Mouse (Mus musculus) embryonic facial prominence, embryonic 13.5 days (tissue): ENCODE data around the gene Brk1. TPM values are rescaled to one million over a fixed set of nuclear protein-coding genes. Genes with fewer than 3 reads are reported as not detected.

ENCODE experiments used
- ATAC-seq: fragments of 200-750 bp; cut with Nextera tagmentation; 2 replicates; pipeline ENCODE4 v1.8.0; 2017; ENCODE audit warnings: low read depth; ENCODE audit not compliant: insufficient number of reproducible peaks, insufficient read depth, low FRiP score, low TSS enrichment
- H3K27ac ChIP-seq: fragments of 300-500 bp; sonication (generic); 2 replicates; pipeline ENCODE4 v1.5.1; 2015; ENCODE audit warnings: moderate library complexity, mild to moderate bottlenecking, inconsistent platforms
- H3K27me3 ChIP-seq: fragments of 300-500 bp; sonication (generic); 2 replicates; pipeline ENCODE4 v1.6.1; 2015; ENCODE audit warnings: mild to moderate bottlenecking, inconsistent platforms
- H3K36me3 ChIP-seq: fragments of 300-500 bp; sonication (generic); 2 replicates; pipeline ENCODE4 v1.6.1; 2015; ENCODE audit warnings: mild to moderate bottlenecking, inconsistent platforms
- H3K4me1 ChIP-seq: fragments of 300-500 bp; sonication (generic); 2 replicates; pipeline ENCODE4 v1.6.1; 2015; ENCODE audit warnings: inconsistent platforms
- H3K4me2 ChIP-seq: fragments of 300-500 bp; sonication (generic); 2 replicates; pipeline ENCODE4 v1.6.1; 2015; ENCODE audit warnings: moderate library complexity, mild to moderate bottlenecking, inconsistent platforms
- H3K4me3 ChIP-seq: fragments of 300-500 bp; sonication (generic); 2 replicates; pipeline ENCODE4 v1.5.1; 2015; ENCODE audit warnings: mild to moderate bottlenecking, inconsistent platforms
- H3K9ac ChIP-seq: fragments of 300-500 bp; sonication (generic); 2 replicates; pipeline ENCODE4 v1.6.1; 2015; ENCODE audit warnings: mild to moderate bottlenecking, inconsistent platforms
- H3K9me3 ChIP-seq: fragments of 300-500 bp; sonication (generic); 2 replicates; pipeline ENCODE4 v1.6.1; 2016; ENCODE audit warnings: inconsistent platforms
- WGBS: fragments of 180-500 bp; shearing (Covaris S2); methylation state at CpG from one replicate; pipeline ENCODE4 v1.1.7; 2015; ENCODE audit warnings: mixed read lengths; 5-methylcytosine and 5-hydroxymethylcytosine counted together
- polyA plus RNA-seq: library from polyadenylated mRNA; unstranded; fragments of >200 nt; fragmentation: Nextera tagmentation; extraction: Ambion mirVana; gene quantifications from 2 replicates; pipeline ENCODE4 v1.2.1, GENCODE M21; 2015

The Brk1 gene
- 233 and 240 TPM in 2 replicates for polyA plus RNA-seq

- ATAC-seq = peak; percentile 90
- Histone ChIP-seq H3K4me1 (peaks cover 14% of the 10 kb centered on the region), H3K27me3 (no peaks in the 10 kb centered on the region), H3K4me3 (peak within 1 kb of the TSS; percentile 92), H3K27ac (peak within 1 kb of the TSS; percentile 78), H3K9ac (peak within 1 kb of the TSS; percentile 95), H3K4me2 (peak within 1 kb of the TSS; percentile 67), H3K9me3 (no peaks in the 10 kb centered on the region), H3K36me3 (peaks cover 3% of the 10 kb centered on the region; the same call in 1 of the 2 replicates)
- under 1% methylated on average over 64 of the region's 65 CpGs for WGBS
Measured at GRCm38 (mm10) chr6:113604432-113605223, at the start of gene Brk1. Gene Brk1 (plus strand): TSS chr6:113604772.

GRCm38 (mm10) chr6:113559736-113560135 lies 44.8 kb upstream of the Brk1 start:
- Histone ChIP-seq H3K27ac (no peak overlapping the region), H3K4me1 (no peaks in the 10 kb centered on the region), H3K36me3 (peaks cover 30% of the 10 kb centered on the region), H3K9ac (no peak overlapping the region), H3K4me3 (no peak overlapping the region), H3K9me3 (no peaks in the 10 kb centered on the region), H3K4me2 (no peak overlapping the region), H3K27me3 (no peaks in the 10 kb centered on the region)
- no peak for ATAC-seq
- WGBS = 91% methylated on average over 6 of the region's 6 CpGs

- Histone ChIP-seq H3K36me3 (peaks cover 31% of the 10 kb centered on the region), H3K27me3 (no peaks in the 10 kb centered on the region), H3K4me1 (no peaks in the 10 kb centered on the region), H3K9me3 (no peaks in the 10 kb centered on the region), H3K9ac (no peak overlapping the region), H3K4me3 (no peak overlapping the region), H3K4me2 (no peak overlapping the region), H3K27ac (no peak overlapping the region)
- no peak for ATAC-seq
- WGBS = 65% methylated on average over 1 of the region's 1 CpGs
Measured at GRCm38 (mm10) chr6:113564557-113564956, 40.0 kb upstream of the Brk1 start.

GRCm38 (mm10) chr6:113576044-113576443 lies 28.5 kb upstream of the Brk1 start:
- ATAC-seq = no peak
- Histone ChIP-seq H3K4me3 (no peak overlapping the region), H3K4me1 (no peaks in the 10 kb centered on the region), H3K27ac (no peak overlapping the region), H3K4me2 (no peak overlapping the region), H3K9ac (no peak overlapping the region), H3K36me3 (peaks cover 47% of the 10 kb centered on the region), H3K27me3 (no peaks in the 10 kb centered on the region), H3K9me3 (no peaks in the 10 kb centered on the region)
- 96% methylated on average over 6 of the region's 6 CpGs for WGBS

GRCm38 (mm10) chr6:113579306-113579705 lies 25.3 kb upstream of the Brk1 start:
- Histone ChIP-seq H3K27me3 (no peaks in the 10 kb centered on the region), H3K9me3 (no peaks in the 10 kb centered on the region), H3K4me2 (no peak overlapping the region), H3K4me3 (no peak overlapping the region), H3K27ac (no peak overlapping the region), H3K4me1 (no peaks in the 10 kb centered on the region), H3K36me3 (peaks cover 46% of the 10 kb centered on the region), H3K9ac (no peak overlapping the region)
- no peak for ATAC-seq
- WGBS = 95% methylated on average over 3 of the region's 3 CpGs

GRCm38 (mm10) chr6:113583023-113583422 lies 21.5 kb upstream of the Brk1 start:
- no peak for ATAC-seq
- H3K4me1 ChIP-seq = no peaks in the 10 kb centered on the region
- H3K36me3 ChIP-seq = peaks cover 28% of the 10 kb centered on the region
- no peak overlapping the region for H3K4me3 ChIP-seq
- H3K9ac ChIP-seq = no peak overlapping the region
- H3K27ac ChIP-seq = no peak overlapping the region
- 92% methylated on average over 4 of the region's 4 CpGs for WGBS
- no peak overlapping the region for H3K4me2 ChIP-seq
- H3K27me3 ChIP-seq = no peaks in the 10 kb centered on the region
- no peaks in the 10 kb centered on the region for H3K9me3 ChIP-seq

- Histone ChIP-seq H3K9me3 (no peaks in the 10 kb centered on the region), H3K4me2 (no peak overlapping the region), H3K36me3 (peaks cover 28% of the 10 kb centered on the region), H3K27me3 (no peaks in the 10 kb centered on the region), H3K27ac (no peak overlapping the region), H3K9ac (no peak overlapping the region), H3K4me3 (no peak overlapping the region), H3K4me1 (no peaks in the 10 kb centered on the region)
- WGBS = 90% methylated on average over 5 of the region's 5 CpGs
- ATAC-seq = no peak
Measured at GRCm38 (mm10) chr6:113585065-113585464, 19.5 kb upstream of the Brk1 start.

GRCm38 (mm10) chr6:113586466-113587183 lies 17.9 kb upstream of the Brk1 start:
- Histone ChIP-seq H3K27me3 (no peaks in the 10 kb centered on the region), H3K27ac (no peak overlapping the region), H3K36me3 (peaks cover 21% of the 10 kb centered on the region), H3K9ac (no peak overlapping the region), H3K4me1 (no peaks in the 10 kb centered on the region), H3K9me3 (no peaks in the 10 kb centered on the region), H3K4me2 (no peak overlapping the region), H3K4me3 (no peak overlapping the region)
- no peak for ATAC-seq
- WGBS = 81% methylated on average over 5 of the region's 5 CpGs

- no peaks in the 10 kb centered on the region for H3K4me1 ChIP-seq
- H3K9ac ChIP-seq = no peak overlapping the region
- H3K27ac ChIP-seq = no peak overlapping the region
- no peak for ATAC-seq
- H3K27me3 ChIP-seq = no peaks in the 10 kb centered on the region
- peaks cover 5% of the 10 kb centered on the region; the same call in 1 of the 2 replicates for H3K36me3 ChIP-seq
- 88% methylated on average over 2 of the region's 2 CpGs for WGBS
- H3K9me3 ChIP-seq = no peaks in the 10 kb centered on the region
- no peak overlapping the region for H3K4me3 ChIP-seq
- H3K4me2 ChIP-seq = no peak overlapping the region
Measured at GRCm38 (mm10) chr6:113592637-113593036, 11.9 kb upstream of the Brk1 start.

GRCm38 (mm10) chr6:113597945-113598344 lies 6.6 kb upstream of the Brk1 start:
- Histone ChIP-seq H3K9me3 (no peaks in the 10 kb centered on the region), H3K4me3 (no peak overlapping the region), H3K9ac (no peak overlapping the region), H3K27me3 (no peaks in the 10 kb centered on the region), H3K4me2 (no peak overlapping the region), H3K27ac (no peak overlapping the region), H3K4me1 (no peaks in the 10 kb centered on the region), H3K36me3 (0 out of 2 replicates have a peak, but pooled peaks cover 4% of the 10 kb centered on the region)
- WGBS = 91% methylated on average over 4 of the region's 4 CpGs
- ATAC-seq = no peak

- Histone ChIP-seq H3K27me3 (no peaks in the 10 kb centered on the region), H3K27ac (no peak overlapping the region), H3K4me2 (no peak overlapping the region), H3K36me3 (0 out of 2 replicates have a peak, but pooled peaks cover 4% of the 10 kb centered on the region), H3K4me1 (no peaks in the 10 kb centered on the region), H3K9me3 (no peaks in the 10 kb centered on the region), H3K9ac (no peak overlapping the region), H3K4me3 (no peak overlapping the region)
- no peak for ATAC-seq
- WGBS = 76% methylated on average over 5 of the region's 5 CpGs
Measured at GRCm38 (mm10) chr6:113599833-113600232, 4.7 kb upstream of the Brk1 start.
